In genomic region chr2:31271071-31271470, GRCm38 (mm10) we compare ENCODE assay signal across 12 mouse cellular contexts. TPM values are rescaled to one million over a fixed set of nuclear protein-coding genes. Genes with fewer than 3 reads are reported as not detected.
DNase-seq lines count a peak whose midpoint lies in the region; TF ChIP-seq lines count a peak whose summit lies in the region.
"Had no signal": no experiment of that assay in that cellular context is flagged by ENCODE, and none has a peak within 500 bp of the region (broad histone marks: within the 10 kb centered on the region; RNA-seq: fewer than 3 reads in every experiment).

No protein-coding gene starts in this region.

- intact Hi-C loops in left cerebral cortex, adult 2 months (cut with DNase I) = no loop called here

- H3K27me3 ChIP-seq in C2C12 (ENCODE audit: control insufficient read depth, insufficient read depth, insufficient read length) = no peaks in the 10 kb centered on the region
- H3K27me3 ChIP-seq: hindbrain, embryonic 12.5 days; lung, embryonic 15.5 days; midbrain, embryonic 13.5 days; neural tube, embryonic 12.5 days had no signal

- peaks cover 53% of the 10 kb centered on the region for H3K79me2 ChIP-seq in C2C12 (ENCODE audit: control insufficient read depth, insufficient read depth)

- no peak overlapping the region for H3ac ChIP-seq in C2C12 (ENCODE audit: control insufficient read depth, insufficient read length, low read depth)

- TF ChIP-seq POLR2A in cortical plate, adult 2 months (IDR thresholded peaks at IDR 0.05; ENCODE audit: extremely low read depth, insufficient read depth, low read length) = no peak

- no peak overlapping the region for H3K27ac ChIP-seq in left cerebral cortex, adult 2 months
- H3K27ac ChIP-seq in cortical plate, adult 2 months (ENCODE audit: insufficient read depth, low read length) = no peak overlapping the region
- H3K27ac ChIP-seq: hindbrain, embryonic 12.5 days; lung, embryonic 15.5 days; midbrain, embryonic 13.5 days; neural tube, embryonic 12.5 days had no signal

- DNase-seq in left cerebral cortex, adult 2 months (ENCODE audit: extremely low spot score in 1 of 2, low spot score in 2 of 2) = no peak
- no peak for DNase-seq in left cerebral cortex, adult 8-10 months (ENCODE audit: low spot score in 2 of 2)
- peak; percentile 59 for DNase-seq in A20 (ENCODE audit: low read depth, low spot score)
- no peak for DNase-seq in urinary bladder, postnatal 25 days (ENCODE audit: low spot score)
- no peak for DNase-seq in kidney, adult 11 months
- DNase-seq: cerebellum, adult 8-10 months had no signal

- peaks cover 10% of the 10 kb centered on the region; the same call in 1 of the 2 replicates for H3K4me1 ChIP-seq in cortical plate, adult 2 months (ENCODE audit: control insufficient read depth, insufficient read depth, low read length)
- H3K4me1 ChIP-seq: lung, embryonic 15.5 days had no signal

- TF ChIP-seq CTCF in left cerebral cortex, adult 2 months (IDR thresholded peaks at IDR 0.05) = peak; percentile 25
- TF ChIP-seq CTCF in C2C12 (IDR thresholded peaks at IDR 0.05; ENCODE audit: control insufficient read depth, insufficient read depth, insufficient read length) = peak; percentile 3
- TF ChIP-seq CTCF in cortical plate, adult 2 months (IDR thresholded peaks at IDR 0.05; ENCODE audit: extremely low read depth, insufficient read depth, low read length) = peak; percentile 23; the same call in 1 of the 2 replicates

- no peak overlapping the region for H3K4me3 ChIP-seq in left cerebral cortex, adult 2 months
- H3K4me3 ChIP-seq in C2C12 (ENCODE audit: insufficient read depth, poor library complexity, severe bottlenecking) = no peak overlapping the region
- H3K4me3 ChIP-seq in cortical plate, adult 2 months (ENCODE audit: insufficient read depth, low read length) = no peak overlapping the region
- H3K4me3 ChIP-seq: hindbrain, embryonic 12.5 days; lung, embryonic 15.5 days; midbrain, embryonic 13.5 days; neural tube, embryonic 12.5 days had no signal

- peaks cover 25% of the 10 kb centered on the region for H3K36me3 ChIP-seq in C2C12 (ENCODE audit: control insufficient read depth, insufficient read depth)
- H3K36me3 ChIP-seq: lung, embryonic 15.5 days had no signal

- H3K79me3 ChIP-seq in C2C12 (ENCODE audit: low read depth) = peaks cover 31% of the 10 kb centered on the region

TF ChIP-seq in C2C12, 6 proteins besides CTCF, POLR2A, EP300 and RAD21:
- TF ChIP-seq FOSL1 (IDR thresholded peaks at IDR 0.05; ENCODE audit: insufficient read depth, low read length, poor library complexity, severe bottlenecking) (no peak), MYOD1 (IDR thresholded peaks at IDR 0.05; ENCODE audit: control insufficient read depth, insufficient read length, low read depth) (no peak), CEBPB (IDR thresholded peaks at IDR 0.05; ENCODE audit: low read depth) (no peak), MYOG (IDR thresholded peaks at IDR 0.05; ENCODE audit: control insufficient read depth, extremely low read depth, insufficient read length) (no peak), USF1 (IDR thresholded peaks at IDR 0.05; ENCODE audit: low read depth) (no peak), MAX (IDR thresholded peaks at IDR 0.05) (no peak)

RNA-seq across cellular contexts. Expression of gene Ncs1, which starts 25.4 kb away (rescaled TPM):
- 100 to 1,000 TPM; 217 to 242 TPM for total RNA-seq in left cerebral cortex, adult 2 months (2021)
- 100 to 1,000 TPM; 207 to 245 (median 229) TPM for total RNA-seq in left cerebral cortex, adult 8-10 months (2022)
- 58.6 TPM for polyA plus RNA-seq in C2C12 (2012; fragmentation: generic; extraction: Trizol)
- polyA plus RNA-seq in cortical plate, adult 2 months (2012; rRNA removed) = 167 and 176 TPM in 2 replicates

RNA-seq across cellular contexts. Expression of gene Hmcn2, which starts 43.1 kb away (rescaled TPM):
- total RNA-seq in left cerebral cortex, adult 2 months (2021) = under 1 TPM; 0.51 to 0.52 TPM
- total RNA-seq in left cerebral cortex, adult 8-10 months (2022) = 1 to 10 TPM in 1 of 4 experiments, under 1 TPM in 3; 0.28 to 1.1 (median 0.42) TPM
- 4.1 TPM for polyA plus RNA-seq in C2C12 (2012; fragmentation: generic; extraction: Trizol)
- polyA plus RNA-seq in cortical plate, adult 2 months (2012; rRNA removed) = 1.5 TPM in 2 replicates
